Mouse (Mus musculus): ENCODE data around the gene Gm853. TPM values are rescaled to one million over a fixed set of nuclear protein-coding genes. Genes with fewer than 3 reads are reported as not detected.
A peak's percentile ranks its signal among the peaks of the same experiment; 100 is the strongest.
"Not testable (repeated sequence)": the region's sequence is repeated elsewhere in the genome, so short reads cannot be mapped to it uniquely, and the experiment has no call there.

The Gm853 gene
- polyA plus RNA-seq, 1 experiment from 2014 or later = not detected

- WGBS = 38% methylated on average over 7 of the region's 7 CpGs
Observed at GRCm38 (mm10) chr4:130251172-130251705, 29.0 kb upstream of the Gm853 start.

DNA sequence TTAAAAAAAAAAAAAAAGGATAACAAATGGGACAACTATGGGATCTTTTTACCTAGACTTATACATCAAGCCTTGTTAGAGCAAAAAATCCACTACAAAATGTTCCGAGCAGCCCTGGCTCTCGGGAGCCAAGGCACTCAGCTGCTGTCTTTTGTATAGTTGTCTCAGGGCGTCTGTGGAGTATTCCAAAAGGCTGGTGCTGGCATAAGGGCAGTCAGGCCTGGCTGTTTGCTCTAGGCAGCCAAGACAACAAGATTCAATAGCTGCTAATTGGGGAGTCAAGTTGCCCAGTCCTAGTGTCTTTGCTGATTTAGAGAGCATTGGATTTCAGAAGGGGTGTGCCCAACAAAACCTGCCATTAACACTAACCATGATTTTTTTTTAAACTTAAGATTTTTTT, 26.4 kb upstream of the Gm853 start:
- Histone ChIP-seq H3K27ac (no peak overlapping the region), H3K36me3 (peaks cover 32% of the 10 kb centered on the region), H3K4me2 (no peak overlapping the region), H3K9ac (no peak overlapping the region), H3K4me1 (no peaks in the 10 kb centered on the region), H3K9me3 (no peaks in the 10 kb centered on the region), H3K27me3 (no peaks in the 10 kb centered on the region), H3K4me3 (no peak overlapping the region)
- 62% methylated on average over 3 of the region's 3 CpGs for WGBS
- no peak for ATAC-seq (ENCODE audit: insufficient number of reproducible peaks, insufficient read depth, low FRiP score, low TSS enrichment, low read depth)

More at GRCm38 (mm10) chr4:130251172-130251705, 29.0 kb upstream of the Gm853 start:
- Histone ChIP-seq H3K4me2 (no peak overlapping the region), H3K4me3 (no peak overlapping the region), H3K9me3 (no peaks in the 10 kb centered on the region), H3K27ac (no peak overlapping the region), H3K4me1 (no peaks in the 10 kb centered on the region), H3K9ac (peak overlapping the region; percentile 12; the same call in 1 of the 2 replicates), H3K27me3 (no peaks in the 10 kb centered on the region), H3K36me3 (peaks cover 57% of the 10 kb centered on the region)
- no peak for ATAC-seq (ENCODE audit: insufficient number of reproducible peaks, insufficient read depth, low FRiP score, low TSS enrichment, low read depth)

DNA sequence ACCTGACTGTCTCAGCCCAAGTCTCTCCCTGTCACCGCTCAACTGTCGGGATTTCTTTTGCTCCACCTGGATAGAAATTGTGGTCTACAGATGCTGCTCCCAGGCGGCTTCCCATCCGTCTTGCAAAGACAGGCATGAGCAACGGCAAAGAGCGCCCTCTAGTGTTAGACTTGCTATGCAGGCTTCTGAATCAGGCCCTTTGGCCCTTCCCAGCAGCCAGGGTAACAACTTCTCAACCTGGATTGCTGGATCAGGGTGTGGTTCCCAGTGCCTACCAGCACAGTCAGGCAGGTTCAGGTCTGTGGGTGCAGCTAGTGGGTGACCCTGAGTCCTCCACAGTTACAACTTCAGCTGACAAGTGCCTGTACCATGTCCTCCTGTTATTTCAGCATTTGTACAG, 23.9 kb upstream of the Gm853 start:
- ATAC-seq (ENCODE audit: insufficient number of reproducible peaks, insufficient read depth, low FRiP score, low TSS enrichment, low read depth) = no peak
- H3K36me3 ChIP-seq = peaks cover 10% of the 10 kb centered on the region
- no peaks in the 10 kb centered on the region for H3K4me1 ChIP-seq
- no peak overlapping the region for H3K9ac ChIP-seq
- 3% methylated on average over 6 of the region's 6 CpGs for WGBS
- no peak overlapping the region for H3K4me3 ChIP-seq
- H3K27me3 ChIP-seq = no peaks in the 10 kb centered on the region
- H3K27ac ChIP-seq = no peak overlapping the region
- H3K9me3 ChIP-seq = no peaks in the 10 kb centered on the region
- H3K4me2 ChIP-seq = no peak overlapping the region

DNA sequence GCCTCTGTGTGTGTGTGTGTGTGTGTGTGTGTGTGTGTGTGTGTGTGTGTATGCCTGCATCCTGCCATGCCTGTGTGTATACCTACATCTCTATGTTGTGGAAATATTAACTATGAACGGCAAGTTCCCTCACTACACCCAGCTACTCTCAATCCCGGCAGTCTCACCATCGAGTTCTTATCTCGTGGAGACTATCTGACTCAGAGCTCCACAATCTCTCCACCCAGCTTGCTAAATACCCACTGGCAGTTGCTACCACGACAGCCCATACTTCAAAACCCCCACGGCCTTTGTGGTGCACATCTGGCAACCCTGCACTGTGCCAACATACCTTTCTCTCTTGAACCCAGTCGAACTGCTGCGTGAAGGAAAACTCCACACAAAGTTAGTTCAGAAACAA, 22.5 kb upstream of the Gm853 start:
- ATAC-seq (ENCODE audit: insufficient number of reproducible peaks, insufficient read depth, low FRiP score, low TSS enrichment, low read depth) = no peak
- Histone ChIP-seq H3K4me2 (no peak overlapping the region), H3K9ac (no peak overlapping the region), H3K36me3 (no peaks in the 10 kb centered on the region), H3K4me3 (no peak overlapping the region), H3K27ac (no peak overlapping the region), H3K27me3 (no peaks in the 10 kb centered on the region), H3K9me3 (no peaks in the 10 kb centered on the region), H3K4me1 (no peaks in the 10 kb centered on the region)
- WGBS = 77% methylated on average over 8 of the region's 8 CpGs

- not testable (repeated sequence) for ATAC-seq (ENCODE audit: insufficient number of reproducible peaks, insufficient read depth, low FRiP score, low TSS enrichment, low read depth)
Observed at GRCm38 (mm10) chr4:130243621-130244020, 21.4 kb upstream of the Gm853 start.

GRCm38 (mm10) chr4:130242956-130243355, 20.8 kb upstream of the Gm853 start:
- 92% methylated on average over 5 of the region's 5 CpGs for WGBS
- H3K27me3 ChIP-seq = no peaks in the 10 kb centered on the region

More at GRCm38 (mm10) chr4:130243621-130244020, 21.4 kb upstream of the Gm853 start:
- 67% methylated on average over 1 of the region's 1 CpGs for WGBS
- H3K27ac ChIP-seq, H3K36me3 ChIP-seq, H3K9me3 ChIP-seq, H3K4me2 ChIP-seq, H3K9ac ChIP-seq, H3K27me3 ChIP-seq, H3K4me3 ChIP-seq, H3K4me1 ChIP-seq: not testable (repeated sequence)

GRCm38 (mm10) chr4:130240695-130241094, 18.5 kb upstream of the Gm853 start:
- Histone ChIP-seq H3K36me3 (no peaks in the 10 kb centered on the region), H3K4me2 (no peak overlapping the region), H3K27me3 (no peaks in the 10 kb centered on the region), H3K4me1 (no peaks in the 10 kb centered on the region), H3K9ac (no peak overlapping the region), H3K9me3 (no peaks in the 10 kb centered on the region), H3K4me3 (no peak overlapping the region), H3K27ac (no peak overlapping the region)
- ATAC-seq (ENCODE audit: insufficient number of reproducible peaks, insufficient read depth, low FRiP score, low TSS enrichment, low read depth) = no peak
- WGBS = 30% methylated on average over 5 of the region's 5 CpGs

More at GRCm38 (mm10) chr4:130242956-130243355, 20.8 kb upstream of the Gm853 start:
- no peaks in the 10 kb centered on the region for H3K36me3 ChIP-seq
- H3K4me1 ChIP-seq = no peaks in the 10 kb centered on the region
- H3K9me3 ChIP-seq = no peaks in the 10 kb centered on the region
- no peak overlapping the region for H3K27ac ChIP-seq
- H3K4me3 ChIP-seq = no peak overlapping the region
- H3K4me2 ChIP-seq = no peak overlapping the region
- ATAC-seq (ENCODE audit: insufficient number of reproducible peaks, insufficient read depth, low FRiP score, low TSS enrichment, low read depth) = no peak
- H3K9ac ChIP-seq = no peak overlapping the region

- Histone ChIP-seq H3K9me3 (no peaks in the 10 kb centered on the region), H3K36me3 (no peaks in the 10 kb centered on the region), H3K4me3 (no peak overlapping the region), H3K27me3 (no peaks in the 10 kb centered on the region), H3K4me2 (no peak overlapping the region), H3K27ac (no peak overlapping the region), H3K4me1 (no peaks in the 10 kb centered on the region), H3K9ac (no peak overlapping the region)
- no peak for ATAC-seq (ENCODE audit: insufficient number of reproducible peaks, insufficient read depth, low FRiP score, low TSS enrichment, low read depth)
- WGBS = 87% methylated on average over 4 of the region's 4 CpGs
Observed at GRCm38 (mm10) chr4:130237607-130238006, 15.4 kb upstream of the Gm853 start.

- Histone ChIP-seq H3K27me3 (no peaks in the 10 kb centered on the region), H3K4me2 (no peak overlapping the region), H3K9ac (no peak overlapping the region), H3K36me3 (no peaks in the 10 kb centered on the region), H3K27ac (no peak overlapping the region), H3K9me3 (no peaks in the 10 kb centered on the region), H3K4me1 (no peaks in the 10 kb centered on the region), H3K4me3 (no peak overlapping the region)
- no peak for ATAC-seq (ENCODE audit: insufficient number of reproducible peaks, insufficient read depth, low FRiP score, low TSS enrichment, low read depth)
- WGBS = 59% methylated on average over 8 of the region's 8 CpGs
Observed at GRCm38 (mm10) chr4:130236361-130236760, 14.2 kb upstream of the Gm853 start.

GRCm38 (mm10) chr4:130224071-130224470, 1.9 kb upstream of the Gm853 start:
- ATAC-seq (ENCODE audit: insufficient number of reproducible peaks, insufficient read depth, low FRiP score, low TSS enrichment, low read depth) = no peak
- no peaks in the 10 kb centered on the region for H3K27me3 ChIP-seq
- H3K36me3 ChIP-seq = no peaks in the 10 kb centered on the region
- H3K4me3 ChIP-seq = no peak overlapping the region
- no peaks in the 10 kb centered on the region for H3K4me1 ChIP-seq
- no peak overlapping the region for H3K27ac ChIP-seq
- no peak overlapping the region for H3K9ac ChIP-seq
- no peak overlapping the region for H3K4me2 ChIP-seq
- no peaks in the 10 kb centered on the region for H3K9me3 ChIP-seq

- no peak for ATAC-seq (ENCODE audit: insufficient number of reproducible peaks, insufficient read depth, low FRiP score, low TSS enrichment, low read depth)
- H3K27ac ChIP-seq = no peak overlapping the region
- 80% methylated on average over 9 of the region's 9 CpGs for WGBS
Observed at GRCm38 (mm10) chr4:130220176-130220575, 2.0 kb downstream of the Gm853 start.

DNA sequence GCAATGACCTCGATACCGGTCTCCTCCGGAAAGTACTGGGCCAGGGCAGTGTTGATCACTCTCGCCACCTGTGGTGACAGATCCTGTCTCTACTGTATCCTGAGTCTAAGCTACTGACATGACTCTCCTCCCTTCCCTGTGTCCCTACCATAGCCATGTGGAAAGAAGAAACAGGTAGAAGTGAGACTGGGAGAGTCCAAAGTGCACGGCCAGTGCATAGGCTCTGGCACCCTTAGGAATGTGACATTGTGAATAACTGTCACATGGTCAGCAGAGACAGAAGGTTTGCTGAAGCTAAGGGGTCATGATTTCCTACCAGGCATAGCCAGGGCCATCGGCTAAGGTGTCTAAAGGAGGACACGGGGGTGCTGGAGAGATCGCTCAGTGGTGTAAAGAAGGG, 6.8 kb downstream of the Gm853 start:
- 92% methylated on average over 8 of the region's 8 CpGs for WGBS
- ATAC-seq (ENCODE audit: insufficient number of reproducible peaks, insufficient read depth, low FRiP score, low TSS enrichment, low read depth) = no peak
- Histone ChIP-seq H3K27me3 (no peaks in the 10 kb centered on the region), H3K4me3 (no peak overlapping the region), H3K27ac (no peak overlapping the region), H3K4me2 (no peak overlapping the region), H3K4me1 (no peaks in the 10 kb centered on the region), H3K9ac (no peak overlapping the region), H3K36me3 (no peaks in the 10 kb centered on the region), H3K9me3 (no peaks in the 10 kb centered on the region)

More at GRCm38 (mm10) chr4:130220176-130220575, 2.0 kb downstream of the Gm853 start:
- H3K4me1 ChIP-seq = no peaks in the 10 kb centered on the region
- H3K4me3 ChIP-seq = no peak overlapping the region
- no peak overlapping the region for H3K4me2 ChIP-seq
- H3K9me3 ChIP-seq = no peaks in the 10 kb centered on the region
- H3K36me3 ChIP-seq = no peaks in the 10 kb centered on the region
- H3K9ac ChIP-seq = no peak overlapping the region
- no peaks in the 10 kb centered on the region for H3K27me3 ChIP-seq
